In genomic region chr9:47624565-47625520, GRCm38 (mm10) we compare ENCODE assay signal across 8 mouse cellular contexts.
DNase-seq lines count a peak whose midpoint lies in the region; ATAC-seq and TF ChIP-seq lines count a peak whose summit lies in the region.

No protein-coding gene starts in this region.

- no peak overlapping the region for H3K4me2 ChIP-seq in embryonic facial prominence, embryonic 13.5 days
- H3K4me2 ChIP-seq in limb, embryonic 14.5 days (replicated peaks; ENCODE audit: low read depth, low read length, severe bottlenecking): no peak overlapping the region
- H3K4me2 ChIP-seq in stomach, embryonic 14.5 days (replicated peaks; ENCODE audit: low read depth, low read length): no peak overlapping the region

- no peak overlapping the region for H3K9ac ChIP-seq in embryonic facial prominence, embryonic 13.5 days
- no peak overlapping the region for H3K9ac ChIP-seq in limb, embryonic 14.5 days (ENCODE audit: low read depth, low read length, severe bottlenecking)
- H3K9ac ChIP-seq in stomach, embryonic 14.5 days (replicated peaks; ENCODE audit: low read depth, low read length): no peak overlapping the region

- no peaks in the 10 kb centered on the region for H3K27me3 ChIP-seq in embryonic facial prominence, embryonic 13.5 days
- H3K27me3 ChIP-seq in embryonic facial prominence, embryonic 10.5 days (replicated peaks; ENCODE audit: low read depth, poor library complexity, severe bottlenecking): no peaks in the 10 kb centered on the region
- H3K27me3 ChIP-seq in limb, embryonic 14.5 days (ENCODE audit: control insufficient read depth, insufficient read depth, low read length): no peaks in the 10 kb centered on the region
- H3K27me3 ChIP-seq in stomach, embryonic 14.5 days (ENCODE audit: control insufficient read depth, insufficient read depth, low read length): no peaks in the 10 kb centered on the region

- ATAC-seq in embryonic facial prominence, embryonic 13.5 days (ENCODE audit: insufficient number of reproducible peaks, insufficient read depth, low FRiP score, low TSS enrichment, low read depth): no peak
- peak; percentile 68 for ATAC-seq in limb, embryonic 14.5 days (ENCODE audit: low FRiP score, low read depth)
- peak; percentile 62; the same call in 1 of the 2 replicates for ATAC-seq in stomach, embryonic 14.5 days (ENCODE audit: insufficient number of reproducible peaks, insufficient read depth, low FRiP score, low read depth)

- DNase-seq in embryonic facial prominence, embryonic 10.5 days (ENCODE audit: low spot score): no peak
- DNase-seq in urinary bladder, postnatal 25 days (ENCODE audit: low spot score): peak; percentile 28
- DNase-seq in urinary bladder, postnatal 10 days (ENCODE audit: low spot score): no peak
- DNase-seq in limb, embryonic 14.5 days (ENCODE audit: low spot score): peak; percentile 92
- no peak for DNase-seq in layer of hippocampus, adult 9-11 months
- DNase-seq in embryo, embryonic 10 days (ENCODE audit: low spot score): no peak

- H3K9me3 ChIP-seq in embryonic facial prominence, embryonic 13.5 days: no peaks in the 10 kb centered on the region
- no peaks in the 10 kb centered on the region for H3K9me3 ChIP-seq in embryonic facial prominence, embryonic 10.5 days
- no peaks in the 10 kb centered on the region for H3K9me3 ChIP-seq in limb, embryonic 14.5 days (ENCODE audit: control insufficient read depth, low read length)
- no peaks in the 10 kb centered on the region for H3K9me3 ChIP-seq in stomach, embryonic 14.5 days (ENCODE audit: control insufficient read depth, low read depth, low read length)

- TF ChIP-seq POLR2A in limb, embryonic 14.5 days (IDR thresholded peaks at IDR 0.05; ENCODE audit: borderline replicate concordance, extremely low read depth, insufficient read depth, insufficient read length): no peak

- H3K36me3 ChIP-seq in embryonic facial prominence, embryonic 13.5 days: no peaks in the 10 kb centered on the region
- H3K36me3 ChIP-seq in embryonic facial prominence, embryonic 10.5 days (replicated peaks): no peaks in the 10 kb centered on the region
- H3K36me3 ChIP-seq in limb, embryonic 14.5 days (ENCODE audit: control insufficient read depth, insufficient read depth, low read length): no peaks in the 10 kb centered on the region
- no peaks in the 10 kb centered on the region for H3K36me3 ChIP-seq in stomach, embryonic 14.5 days (ENCODE audit: control insufficient read depth, insufficient read depth, low read length)

- 89% methylated on average over 17 of the region's 17 CpGs for WGBS in embryonic facial prominence, embryonic 13.5 days
- 90% methylated on average over 17 of the region's 17 CpGs for WGBS in embryonic facial prominence, embryonic 10.5 days
- 73% methylated on average over 17 of the region's 17 CpGs for WGBS in limb, embryonic 14.5 days
- WGBS in stomach, embryonic 14.5 days: 52% methylated on average over 17 of the region's 17 CpGs

- H3K27ac ChIP-seq in embryonic facial prominence, embryonic 13.5 days: peak overlapping the region; percentile 28; the same call in 1 of the 2 replicates
- no peak overlapping the region for H3K27ac ChIP-seq in embryonic facial prominence, embryonic 10.5 days (replicated peaks)
- H3K27ac ChIP-seq in limb, embryonic 14.5 days (replicated peaks; ENCODE audit: low read depth, low read length): peak overlapping the region; percentile 52; the same call in 1 of the 2 replicates
- peak overlapping the region; percentile 79; the same call in 1 of the 2 replicates for H3K27ac ChIP-seq in stomach, embryonic 14.5 days (ENCODE audit: low read length)

- H3K4me3 ChIP-seq in embryonic facial prominence, embryonic 13.5 days: no peak overlapping the region
- no peak overlapping the region for H3K4me3 ChIP-seq in embryonic facial prominence, embryonic 10.5 days
- no peak overlapping the region for H3K4me3 ChIP-seq in limb, embryonic 14.5 days (replicated peaks; ENCODE audit: low read length)
- no peak overlapping the region for H3K4me3 ChIP-seq in stomach, embryonic 14.5 days (ENCODE audit: low read depth, low read length)

- H3K4me1 ChIP-seq in embryonic facial prominence, embryonic 13.5 days: peaks cover 26% of the 10 kb centered on the region
- H3K4me1 ChIP-seq in embryonic facial prominence, embryonic 10.5 days: peaks cover 47% of the 10 kb centered on the region
- H3K4me1 ChIP-seq in limb, embryonic 14.5 days (ENCODE audit: control insufficient read depth, insufficient read depth, low read length): peaks cover 31% of the 10 kb centered on the region
- H3K4me1 ChIP-seq in stomach, embryonic 14.5 days (ENCODE audit: control insufficient read depth, insufficient read depth, low read length): peaks cover 26% of the 10 kb centered on the region

Comparison
In these comparisons a context has a peak if more than half of its experiments do, and no peak if none do; other contexts are left out.
1. DNase-seq: peak in urinary bladder, postnatal 25 days (single experiment) and limb, embryonic 14.5 days (single experiment); none in embryonic facial prominence, embryonic 10.5 days (single experiment), urinary bladder, postnatal 10 days (single experiment), layer of hippocampus, adult 9-11 months (single experiment) and embryo, embryonic 10 days (single experiment).